Mouse (Mus musculus) lung, postnatal 0 days (tissue): Measurements from ENCODE around the gene Crocc.

Experiments
- CTCF ChIP-seq: IDR thresholded peaks from 2 replicates; pipeline ENCODE4 v1.5.1; 2016; ENCODE audit warnings: antibody characterized with exemption, mild to moderate bottlenecking
- EP300 ChIP-seq: IDR thresholded peaks from 2 replicates; pipeline ENCODE4 v1.6.1; 2016; ENCODE audit warnings: antibody characterized with exemption, mild to moderate bottlenecking, control low read depth

DNA sequence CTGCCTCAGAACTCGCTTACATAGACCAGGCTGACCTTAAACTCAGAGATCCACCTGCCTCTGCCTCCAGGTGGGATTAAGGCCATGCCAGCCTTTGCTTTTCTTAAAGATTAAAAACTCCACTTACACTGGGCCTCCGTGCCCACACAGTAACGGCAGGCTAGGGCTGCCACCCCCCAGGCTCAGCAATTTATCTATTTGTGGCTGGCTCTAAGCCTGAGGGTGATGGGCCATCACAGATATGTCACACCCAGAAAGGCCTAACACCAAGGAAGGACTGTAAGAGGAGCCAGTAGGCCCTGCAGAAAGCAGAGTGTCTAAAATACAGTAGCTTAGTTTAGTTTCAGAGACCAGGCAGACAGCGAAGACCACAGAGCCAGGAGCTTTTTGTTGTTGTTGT lies 13.8 kb upstream of the Crocc start:
- TF ChIP-seq CTCF (no peak), EP300 (no peak)
